Mouse (Mus musculus): ENCODE results near the gene Cfap61.
A peak's percentile ranks its signal among the peaks of the same experiment; 100 is the strongest.
"Not testable (repeated sequence)": the region's sequence is repeated elsewhere in the genome, so short reads cannot be mapped to it uniquely, and the experiment has no call there.

Gene Cfap61

GRCm38 (mm10) chr2:145934339-145935231, at the start of gene Cfap61, which contains the start of gene Crnkl1:
Gene Cfap61 (plus strand): TSS chr2:145934784.
Gene Crnkl1 (minus strand): TSS chr2:145935014.
- DNase-seq (ENCODE audit: low read depth, low spot score), result peak; percentile 93

DNA sequence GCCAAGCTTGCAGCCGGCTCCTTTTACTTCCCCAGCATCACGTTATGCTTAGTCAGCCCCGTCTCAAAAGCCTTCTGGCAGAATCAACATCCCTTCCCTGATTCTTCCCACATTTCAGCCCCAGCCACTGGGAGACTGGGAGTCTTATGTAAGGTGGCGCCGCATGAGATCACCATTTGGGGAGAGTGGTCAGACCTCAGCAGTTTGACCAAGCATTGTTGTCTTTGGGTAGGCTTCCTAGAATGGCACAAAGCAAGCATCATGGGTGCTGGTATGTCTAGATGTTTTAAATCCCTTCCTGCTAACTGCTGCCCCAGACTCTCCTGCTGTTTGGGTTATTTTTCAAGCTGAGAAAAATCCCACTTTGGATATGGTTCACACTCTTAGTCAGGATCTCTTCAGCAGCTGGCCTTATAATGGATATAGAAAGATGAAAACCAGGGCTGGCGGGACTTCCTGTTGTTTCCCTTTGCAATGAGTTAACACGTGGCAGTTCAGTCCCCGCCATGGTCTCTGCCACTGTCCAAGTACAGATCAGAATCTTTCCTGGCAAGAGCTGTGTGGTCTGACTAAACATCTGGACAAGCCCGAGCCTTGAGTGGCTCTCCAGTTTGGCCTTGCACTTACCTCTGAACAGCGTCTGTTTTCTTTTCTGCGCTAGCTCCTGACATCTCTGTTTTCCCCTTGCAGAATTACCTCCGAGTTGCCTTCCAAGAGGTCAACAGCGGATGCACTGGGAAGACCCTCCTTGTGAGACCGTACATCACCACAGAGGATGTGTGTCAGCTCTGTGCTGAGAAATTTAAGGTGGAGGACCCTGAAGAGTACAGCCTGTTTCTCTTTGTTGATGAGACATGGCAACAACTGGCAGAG, 49.4 kb upstream of the Cfap61 start:
- DNase-seq (ENCODE audit: low read depth, low spot score), result no peak

DNA sequence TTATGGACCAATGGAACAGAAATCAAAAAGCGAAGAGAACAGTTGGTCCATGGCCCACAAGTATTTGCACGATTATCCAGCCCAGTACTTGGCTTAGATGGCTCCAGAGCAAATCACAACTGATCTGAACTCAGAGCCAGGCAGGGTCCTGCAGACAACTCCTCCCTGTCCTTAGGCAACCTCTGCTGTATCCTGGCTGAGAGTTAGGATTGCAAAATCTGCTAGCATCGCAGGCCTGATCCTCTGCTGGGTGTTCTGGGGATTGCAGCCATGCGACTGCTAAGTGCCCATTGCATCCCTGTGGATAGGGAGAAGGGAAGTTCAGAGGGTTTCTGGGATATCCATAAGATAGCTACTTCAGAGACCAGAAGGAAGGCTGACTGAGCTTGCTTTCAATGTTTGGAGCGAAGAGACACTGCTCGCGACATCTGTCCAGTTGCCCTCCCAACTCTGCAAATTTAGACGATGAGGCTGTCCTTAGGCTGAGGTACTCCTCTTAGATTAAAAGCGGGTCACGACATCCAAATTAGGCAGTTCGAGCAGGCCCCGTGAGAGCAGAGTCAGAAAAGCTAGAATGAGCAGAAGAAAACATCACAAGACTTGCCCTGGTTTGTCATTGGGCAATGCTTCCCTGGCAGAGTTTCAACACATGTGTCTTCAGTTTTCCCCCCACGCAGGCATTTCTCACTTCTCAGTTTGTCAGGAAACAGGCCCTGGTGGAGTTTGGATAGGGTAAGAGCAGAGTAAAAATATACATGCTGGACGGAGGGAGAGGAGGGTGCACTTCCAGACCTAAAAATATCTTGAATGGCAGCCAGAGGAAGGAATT, 46.4 kb upstream of the Cfap61 start:
- DNase-seq (ENCODE audit: low read depth, low spot score), result no peak

DNA sequence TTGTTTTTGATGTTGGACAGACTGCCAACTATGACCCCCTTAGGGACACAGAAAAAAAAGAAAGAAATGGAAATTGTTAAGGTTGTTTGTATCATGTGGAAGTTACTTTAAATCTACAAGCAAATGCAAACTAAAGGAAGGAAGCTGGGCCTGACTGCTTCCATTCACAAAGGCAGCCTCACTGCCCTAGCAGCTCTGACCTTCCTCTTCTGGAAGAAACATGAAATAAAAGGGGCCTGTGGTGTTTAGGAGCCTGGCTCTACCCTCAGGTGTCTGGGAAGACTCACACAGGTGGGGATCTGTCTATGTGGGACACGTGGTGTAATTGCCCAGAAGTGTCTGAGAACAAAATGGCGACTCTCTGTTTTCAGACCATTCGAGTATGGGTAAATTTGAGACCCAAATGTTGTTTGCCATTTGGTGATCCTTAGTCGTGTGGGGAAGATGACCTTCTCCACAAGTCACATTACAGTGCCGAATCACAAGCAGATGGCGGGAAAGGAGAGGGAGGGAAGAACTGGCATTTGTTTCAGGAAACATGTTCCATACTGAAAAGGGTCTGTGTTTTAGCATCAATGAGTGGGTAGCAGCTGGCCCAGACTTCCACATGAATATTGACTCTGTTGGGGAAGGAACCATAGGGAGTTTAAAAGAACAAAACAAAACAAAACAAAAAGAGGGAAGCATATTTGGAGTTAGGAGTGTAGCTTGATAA, 45.7 kb upstream of the Cfap61 start:
- no peak for DNase-seq (ENCODE audit: low read depth, low spot score)

GRCm38 (mm10) chr2:145890571-145890970, 44.0 kb upstream of the Cfap61 start:
- no peak for DNase-seq (ENCODE audit: low read depth, low spot score)

DNA sequence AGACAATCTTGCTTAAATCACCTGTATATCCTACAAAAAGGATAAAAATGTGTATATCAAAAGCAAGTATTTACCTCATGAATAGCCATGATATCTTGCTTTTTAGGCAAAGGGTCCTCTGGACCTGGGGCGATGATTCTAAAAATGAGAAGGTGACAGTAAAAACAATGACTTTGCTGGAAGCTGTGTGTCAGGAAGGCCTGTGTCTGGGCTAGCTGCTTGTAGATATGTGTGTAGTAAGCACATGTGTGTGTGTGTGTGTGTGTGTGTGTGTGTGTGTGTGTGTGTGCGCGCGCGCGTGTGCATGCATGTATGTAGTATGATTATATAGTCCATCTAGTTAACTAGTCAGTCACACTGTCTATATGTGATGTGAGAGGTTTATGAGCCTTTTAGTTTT, 40.8 kb upstream of the Cfap61 start:
- no peak for DNase-seq (ENCODE audit: low read depth, low spot score)

DNA sequence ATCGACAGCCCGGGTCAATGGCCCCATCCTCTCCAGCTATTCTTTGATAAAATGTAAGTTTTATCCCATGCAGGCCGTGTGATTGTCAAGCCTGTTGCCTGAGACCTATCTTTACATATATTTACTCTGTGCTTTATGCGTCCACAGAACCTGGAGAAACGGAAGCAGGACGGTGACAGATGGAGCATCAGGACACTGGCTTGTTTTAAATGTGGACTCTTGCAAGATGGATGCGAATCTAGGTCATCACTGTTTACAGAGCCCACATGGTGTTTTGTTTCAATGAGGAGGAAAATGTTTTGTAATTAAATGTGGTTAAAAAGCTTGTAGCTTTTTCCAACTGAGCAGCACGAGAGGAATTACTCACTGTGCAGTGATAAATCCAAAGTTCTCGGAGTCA, 36.5 kb upstream of the Cfap61 start:
- no peak for DNase-seq (ENCODE audit: low read depth, low spot score)

DNA sequence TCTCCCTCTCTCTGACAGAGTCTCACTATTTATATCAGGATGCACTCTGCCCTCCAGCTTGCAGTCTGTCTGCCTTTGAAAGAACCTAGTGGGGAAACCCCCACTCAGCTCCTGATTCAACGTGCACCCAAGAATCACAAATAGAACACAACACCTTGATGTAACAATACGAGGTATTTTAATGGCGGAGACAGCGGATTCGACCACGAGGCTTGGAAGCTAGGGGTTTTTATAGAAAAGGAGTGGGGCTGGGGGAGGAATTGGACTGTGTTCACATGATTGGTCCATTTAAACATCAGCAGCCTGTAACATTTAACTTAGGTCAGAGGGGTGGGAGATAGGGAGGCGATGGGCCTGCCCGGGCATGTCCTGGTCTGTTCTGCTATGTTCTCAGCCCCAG, 34.3 kb upstream of the Cfap61 start:
- not testable (repeated sequence) for DNase-seq (ENCODE audit: low read depth, low spot score)

GRCm38 (mm10) chr2:145901861-145902260, 32.7 kb upstream of the Cfap61 start, which contains the start of gene Naa20:
Gene Naa20 (plus strand): TSS chr2:145902099.
- DNase-seq (ENCODE audit: low read depth, low spot score), result no peak

DNA sequence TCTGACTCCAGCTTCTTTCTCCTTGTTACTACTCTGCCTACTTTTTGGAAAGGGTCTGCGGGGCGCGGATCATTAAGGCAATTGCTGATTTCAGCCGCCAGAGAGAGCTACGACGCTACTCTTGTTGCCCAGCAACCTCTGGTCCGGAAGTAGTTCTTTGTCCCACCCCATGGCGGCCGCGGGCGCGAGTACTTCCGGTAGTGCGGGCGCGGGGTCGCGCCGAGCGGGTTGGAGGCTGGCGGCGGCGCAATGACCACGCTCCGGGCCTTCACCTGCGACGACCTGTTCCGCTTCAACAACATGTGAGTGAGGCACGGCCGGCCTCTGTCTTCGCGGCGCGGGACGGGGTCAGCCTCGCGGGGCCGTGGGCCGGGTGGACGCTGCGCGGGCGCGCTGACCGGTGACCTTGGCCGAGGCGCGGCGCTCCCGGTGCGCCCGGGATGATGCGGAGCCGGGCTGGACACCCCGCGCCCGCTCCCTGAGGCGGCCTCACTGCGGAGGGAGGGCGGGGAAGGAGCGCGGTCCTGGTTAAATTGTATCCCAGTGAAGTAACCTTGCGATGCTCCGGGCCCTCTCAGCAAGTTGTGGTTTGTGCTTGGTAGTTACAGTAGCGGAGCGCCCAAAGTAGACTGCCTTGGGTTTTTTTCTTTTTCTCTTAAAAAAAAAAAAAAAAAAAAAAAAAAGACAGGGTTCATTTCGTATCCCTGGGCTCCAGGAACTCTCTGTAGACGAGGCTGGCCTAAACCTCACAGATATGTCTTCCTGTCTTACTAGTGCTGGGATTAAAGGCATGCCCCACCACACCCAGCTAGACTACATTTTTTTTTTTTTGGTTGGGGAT, 31.3 kb upstream of the Cfap61 start:
- DNase-seq (ENCODE audit: low read depth, low spot score), result peak; percentile 91

DNA sequence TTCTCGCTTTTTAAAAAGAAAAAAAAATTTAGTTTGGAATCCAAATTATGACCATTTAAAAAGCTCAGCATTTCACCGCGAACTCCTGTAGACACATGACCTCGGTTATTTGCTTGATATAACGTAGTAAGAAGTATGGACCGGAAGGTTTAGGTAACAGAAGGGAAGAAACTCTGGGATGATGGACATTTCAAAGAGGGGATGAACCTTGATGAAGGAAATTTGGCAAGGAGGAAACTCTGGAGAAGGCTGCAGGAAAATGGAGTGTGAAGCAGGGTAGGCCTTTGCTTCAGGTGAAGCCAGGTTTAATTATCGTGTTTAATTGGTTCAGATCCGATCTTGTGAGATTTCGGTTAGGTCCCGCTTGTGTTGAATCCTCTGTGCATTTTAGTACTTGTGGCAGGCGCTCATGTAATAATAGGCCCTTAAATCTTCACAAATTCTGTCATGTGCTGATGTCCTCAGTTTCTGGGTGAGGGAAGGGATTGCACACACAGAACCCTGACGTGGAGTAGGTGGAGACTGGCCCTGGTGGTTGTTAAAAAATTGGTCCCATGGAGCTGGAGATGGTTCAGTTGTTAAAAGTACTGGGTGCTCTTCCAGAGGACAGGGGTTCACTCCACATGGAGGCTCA, 30.5 kb upstream of the Cfap61 start:
- no peak for DNase-seq (ENCODE audit: low read depth, low spot score)

GRCm38 (mm10) chr2:145905156-145905555, 29.4 kb upstream of the Cfap61 start:
- no peak for DNase-seq (ENCODE audit: low read depth, low spot score)

DNA sequence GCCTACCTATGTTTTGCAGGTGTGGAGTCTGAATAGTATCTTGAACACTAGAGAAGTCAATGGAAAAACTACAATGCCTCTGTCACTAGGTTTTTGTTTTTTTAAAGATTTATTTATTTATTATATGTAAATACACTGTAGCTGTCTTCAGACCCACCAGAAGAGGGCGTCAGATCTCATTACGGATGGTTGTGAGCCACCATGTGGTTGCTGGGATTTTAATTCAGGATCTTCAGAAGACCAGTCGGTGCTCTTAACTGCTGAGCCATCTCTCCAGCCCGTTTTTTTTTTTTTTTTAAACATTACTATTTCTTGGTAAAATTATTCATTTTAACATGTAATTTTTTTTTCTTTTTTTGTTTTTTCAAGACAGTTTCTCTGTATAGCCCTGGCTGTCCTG, 28.7 kb upstream of the Cfap61 start:
- not testable (repeated sequence) for DNase-seq (ENCODE audit: low read depth, low spot score)

DNA sequence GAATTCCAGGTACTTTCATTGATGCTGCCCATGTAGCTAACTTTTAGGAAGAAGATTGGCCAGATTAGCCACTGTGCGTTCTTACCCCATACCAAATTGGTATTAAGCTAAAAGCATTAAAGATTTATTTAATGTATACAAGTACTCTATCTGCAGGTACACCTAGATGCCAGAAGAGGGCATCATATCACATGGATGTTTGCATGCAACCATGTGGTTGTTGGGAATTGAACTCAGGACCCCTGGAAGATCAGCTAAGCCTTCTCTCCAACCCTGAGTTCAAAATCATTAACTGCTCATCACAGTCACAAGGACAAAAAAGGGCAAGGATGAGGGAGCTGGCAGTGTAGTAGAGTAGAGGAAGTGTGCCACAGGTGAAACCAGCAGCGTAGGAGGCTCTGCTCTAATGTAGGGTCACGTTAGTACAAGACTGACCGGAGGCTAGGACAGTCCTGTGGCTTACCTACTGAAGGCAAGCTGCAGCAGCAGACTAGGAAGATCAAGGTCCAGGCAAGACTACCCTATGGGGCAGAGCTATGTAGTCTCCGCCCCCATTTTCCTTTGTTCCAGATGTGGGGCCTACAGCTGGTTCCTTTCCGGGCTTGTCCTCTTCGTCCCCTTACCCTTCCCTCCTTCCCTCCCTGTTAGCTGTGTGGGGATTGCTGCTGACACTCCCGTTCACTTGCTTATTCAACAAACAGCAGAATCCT, 13.5 kb upstream of the Cfap61 start:
- no peak for DNase-seq (ENCODE audit: low read depth, low spot score)

GRCm38 (mm10) chr2:145936975-145937374, 2.4 kb downstream of the Cfap61 start:
- no peak for DNase-seq (ENCODE audit: low read depth, low spot score)

DNA sequence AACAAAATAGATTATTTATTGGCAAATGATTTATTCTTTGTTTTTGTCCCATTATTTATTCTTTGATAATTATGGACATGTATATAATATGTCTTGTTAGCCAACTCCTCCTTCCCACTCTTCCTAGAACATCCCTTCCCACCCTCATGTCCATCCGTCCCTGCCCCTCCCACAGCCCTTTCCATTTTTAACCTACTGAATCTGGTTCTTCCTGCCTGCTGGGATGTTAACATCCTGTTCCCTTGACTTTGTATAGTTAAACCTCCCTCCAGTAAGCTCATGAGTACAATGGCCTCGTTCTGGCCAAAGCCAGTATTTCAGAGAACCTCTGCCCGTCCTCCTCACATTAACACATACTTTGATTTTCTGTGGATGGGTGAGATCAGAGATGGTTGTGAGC, 6.8 kb downstream of the Cfap61 start:
- no peak for DNase-seq (ENCODE audit: low read depth, low spot score)

- no peak for DNase-seq (ENCODE audit: low read depth, low spot score)
These were observed 9.7 kb downstream of the Cfap61 start for GRCm38 (mm10) chr2:145944286-145944685.

DNA sequence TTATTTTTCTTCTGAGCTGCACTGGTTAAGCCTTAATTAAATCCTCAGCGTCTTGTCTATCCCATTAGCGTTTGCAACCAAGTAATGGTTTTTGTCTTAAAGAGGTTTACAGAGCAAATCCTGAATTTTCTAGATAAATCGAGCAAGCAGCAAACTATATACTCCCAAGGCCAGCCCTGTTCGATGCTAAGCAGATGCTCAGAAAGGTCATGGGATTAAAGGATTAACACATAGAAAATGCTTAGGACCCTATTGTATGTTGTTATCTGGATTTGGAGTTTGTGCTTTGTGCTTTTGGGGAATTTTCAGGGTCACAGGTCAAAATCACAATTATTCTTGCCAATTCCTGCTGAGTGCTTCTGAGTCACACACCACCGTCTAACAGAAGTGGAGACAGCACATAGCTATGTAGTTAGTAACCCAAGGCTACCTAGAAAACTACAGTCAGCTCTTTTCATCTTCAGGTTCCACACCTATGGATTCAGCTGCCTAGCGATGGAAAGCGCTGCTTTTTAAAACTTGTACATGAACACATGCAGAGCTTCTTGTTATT, 13.9 kb downstream of the Cfap61 start:
- no peak for DNase-seq (ENCODE audit: low read depth, low spot score)
